Comparison of ENCODE assay signal across 16 mouse cellular contexts in the genomic region with DNA sequence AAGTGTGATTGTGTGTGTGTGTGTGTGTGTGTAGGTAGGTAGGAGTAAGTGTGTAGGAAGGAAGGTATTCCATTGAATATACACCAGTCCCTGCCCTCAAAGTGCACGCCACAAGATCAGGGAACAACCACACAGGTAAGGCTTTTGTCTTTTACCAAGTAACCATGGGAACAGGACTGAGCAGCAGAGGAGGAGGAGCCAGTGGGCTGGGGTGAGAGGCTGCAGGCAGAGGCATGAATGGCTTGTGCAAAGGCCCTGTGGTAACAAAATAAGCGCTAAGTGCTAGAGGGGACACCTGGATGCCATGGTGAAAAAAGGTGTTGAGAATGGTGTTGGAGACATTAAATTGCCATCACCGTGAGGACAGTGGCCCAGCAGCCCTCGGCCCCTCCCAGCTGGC.
"Had no signal": no experiment of that assay in that cellular context is flagged by ENCODE, and none has a peak within 500 bp of the region (broad histone marks: within the 10 kb centered on the region; RNA-seq: fewer than 3 reads in every experiment).

No protein-coding gene starts in this region.

- H3K27ac ChIP-seq: kidney, embryonic 15.5 days; limb, embryonic 12.5 days; liver, embryonic 13.5 days; lung, embryonic 15.5 days had no signal

- H3K4me3 ChIP-seq: kidney, embryonic 15.5 days; limb, embryonic 12.5 days; limb, embryonic 15.5 days; liver, embryonic 13.5 days; lung, embryonic 15.5 days had no signal

- H3K4me2 ChIP-seq: kidney, embryonic 15.5 days; limb, embryonic 12.5 days; limb, embryonic 15.5 days; lung, embryonic 15.5 days had no signal

- H3K27me3 ChIP-seq: kidney, embryonic 15.5 days; limb, embryonic 12.5 days; limb, embryonic 15.5 days; liver, embryonic 13.5 days; lung, embryonic 15.5 days had no signal

- H3K9me3 ChIP-seq: kidney, embryonic 15.5 days; limb, embryonic 15.5 days; lung, embryonic 15.5 days had no signal

- DNase-seq: kidney, adult 11 months; kidney, adult 8-10 months; kidney, postnatal 10 days; kidney, postnatal 36 days; left cerebral cortex, postnatal 4 days; liver, embryonic 13.5 days; lung, adult 18-20 months; lung, postnatal 10 days; lung, postnatal 36 days; midbrain, embryonic 14.5 days; thymus, adult 18-20 months; thymus, postnatal 36 days had no signal

- H3K9ac ChIP-seq: kidney, embryonic 15.5 days; limb, embryonic 12.5 days; limb, embryonic 15.5 days; lung, embryonic 15.5 days had no signal
